Mouse (Mus musculus) cerebral cortex, adult 2 months (tissue): Measurements from ENCODE around the gene Mrpl23.

ENCODE experiments used
- WGBS: fragments of 180-500 bp; shearing (Covaris S2); methylation state at CpG from one replicate; pipeline ENCODE4 v1.1.7; 2018; 5-methylcytosine and 5-hydroxymethylcytosine counted together

The Mrpl23 gene

GRCm38 (mm10) chr7:142532671-142533058, at the start of gene Mrpl23:
Gene Mrpl23 (plus strand): TSS chr7:142532686.
- 1% methylated on average over 17 of the region's 17 CpGs for WGBS

GRCm38 (mm10) chr7:142483136-142483535, 49.4 kb upstream of the Mrpl23 start:
- WGBS, result 79% methylated on average over 11 of the region's 11 CpGs

GRCm38 (mm10) chr7:142484780-142485179, 47.7 kb upstream of the Mrpl23 start:
- 83% methylated on average over 12 of the region's 12 CpGs for WGBS

- 91% methylated on average over 8 of the region's 8 CpGs for WGBS
Observed at GRCm38 (mm10) chr7:142486751-142487162, 45.7 kb upstream of the Mrpl23 start.

- WGBS, result 38% methylated on average over 9 of the region's 9 CpGs
Observed at GRCm38 (mm10) chr7:142487341-142487859, 45.1 kb upstream of the Mrpl23 start.

- WGBS, result 91% methylated on average over 3 of the region's 3 CpGs
Observed at GRCm38 (mm10) chr7:142488053-142488452, 44.4 kb upstream of the Mrpl23 start.

- 91% methylated on average over 8 of the region's 8 CpGs for WGBS
Observed at GRCm38 (mm10) chr7:142493535-142493934, 39.0 kb upstream of the Mrpl23 start.

GRCm38 (mm10) chr7:142496158-142496557, 36.3 kb upstream of the Mrpl23 start:
- 88% methylated on average over 3 of the region's 3 CpGs for WGBS

GRCm38 (mm10) chr7:142496800-142497199, 35.7 kb upstream of the Mrpl23 start:
- 90% methylated on average over 5 of the region's 5 CpGs for WGBS

- WGBS, result 89% methylated on average over 2 of the region's 2 CpGs
Observed at GRCm38 (mm10) chr7:142497775-142498174, 34.7 kb upstream of the Mrpl23 start.

GRCm38 (mm10) chr7:142498575-142498974, 33.9 kb upstream of the Mrpl23 start, which contains the start of gene Tnnt3:
Gene Tnnt3 (plus strand): TSS chr7:142498836.
- WGBS, result 97% methylated on average over 2 of the region's 2 CpGs

GRCm38 (mm10) chr7:142499010-142499721, 33.3 kb upstream of the Mrpl23 start:
- WGBS, result 91% methylated on average over 5 of the region's 5 CpGs

GRCm38 (mm10) chr7:142500032-142500431, 32.5 kb upstream of the Mrpl23 start:
- WGBS, result 85% methylated on average over 1 of the region's 1 CpGs

GRCm38 (mm10) chr7:142503206-142503605, 29.3 kb upstream of the Mrpl23 start:
- WGBS, result 89% methylated on average over 4 of the region's 4 CpGs

GRCm38 (mm10) chr7:142505942-142506341, 26.5 kb upstream of the Mrpl23 start:
- 83% methylated on average over 2 of the region's 2 CpGs for WGBS

- 56% methylated on average over 4 of the region's 4 CpGs for WGBS
Observed at GRCm38 (mm10) chr7:142506501-142506900, 26.0 kb upstream of the Mrpl23 start.

- 96% methylated on average over 9 of the region's 9 CpGs for WGBS
Observed at GRCm38 (mm10) chr7:142507453-142507852, 25.0 kb upstream of the Mrpl23 start.

GRCm38 (mm10) chr7:142509518-142509917, 23.0 kb upstream of the Mrpl23 start:
- WGBS, result 63% methylated on average over 14 of the region's 14 CpGs

- 52% methylated on average over 12 of the region's 12 CpGs for WGBS
Observed at GRCm38 (mm10) chr7:142510021-142510777, 22.3 kb upstream of the Mrpl23 start.

- WGBS, result 92% methylated on average over 4 of the region's 4 CpGs
Observed at GRCm38 (mm10) chr7:142514048-142514447, 18.4 kb upstream of the Mrpl23 start.

- 59% methylated on average over 21 of the region's 21 CpGs for WGBS
Observed at GRCm38 (mm10) chr7:142516221-142516978, 16.1 kb upstream of the Mrpl23 start.

GRCm38 (mm10) chr7:142517531-142517930, 15.0 kb upstream of the Mrpl23 start:
- 85% methylated on average over 3 of the region's 3 CpGs for WGBS
